In the genomic region with DNA sequence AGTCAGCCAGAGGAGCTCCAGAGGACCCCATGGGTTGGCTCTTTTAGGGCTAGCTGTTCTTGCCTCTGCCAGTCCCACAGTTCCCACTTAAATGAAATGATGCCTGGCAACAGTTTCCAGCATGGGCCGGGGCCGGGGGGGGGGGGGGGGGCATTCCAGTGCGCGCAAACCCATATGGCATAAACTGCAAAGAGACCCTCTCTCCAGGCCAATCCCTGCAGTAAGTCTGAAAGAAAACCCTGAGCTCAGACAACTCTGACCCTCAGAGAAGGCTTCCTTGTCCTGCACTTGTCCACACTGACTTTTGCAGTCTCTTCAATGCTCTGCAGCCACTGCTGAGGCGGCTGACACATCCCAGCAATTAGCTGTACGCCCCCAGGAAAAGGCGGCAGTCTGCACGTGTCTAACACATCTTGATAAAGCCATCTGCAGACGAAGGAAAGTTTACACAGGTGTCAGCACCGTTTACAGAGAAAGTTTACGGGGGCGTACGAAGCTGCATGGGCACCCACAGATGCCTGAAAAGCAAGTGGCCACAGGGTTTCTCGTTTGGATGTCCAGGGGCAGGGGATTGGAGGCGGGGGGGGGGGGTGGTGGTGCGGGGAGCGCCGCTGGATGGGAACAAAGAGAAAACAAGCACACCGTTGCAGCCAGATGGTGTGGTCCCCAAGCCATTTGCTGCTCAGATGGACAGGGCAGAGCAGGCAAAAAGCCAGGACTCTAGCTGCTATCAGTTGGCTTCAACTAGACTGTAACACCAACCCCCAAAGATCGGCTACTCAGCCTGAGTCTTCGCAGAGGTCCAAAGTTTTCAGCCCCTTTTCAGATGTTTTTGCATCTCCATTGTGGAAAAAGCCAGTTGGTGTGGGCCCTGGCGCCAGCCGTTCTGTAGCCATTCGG, we compare ENCODE assay signal across 10 mouse cellular contexts.
DNase-seq lines count a peak whose midpoint lies in the region; ATAC-seq lines count a peak whose summit lies in the region.
"Had no signal": no experiment of that assay in that cellular context is flagged by ENCODE, and none has a peak within 500 bp of the region (broad histone marks: within the 10 kb centered on the region; RNA-seq: fewer than 3 reads in every experiment).

No protein-coding gene starts in this region.

- H3K4me3 ChIP-seq in hindbrain, embryonic 16.5 days (ENCODE audit: low read length): no peak overlapping the region
- H3K4me3 ChIP-seq in hindbrain, embryonic 14.5 days (replicated peaks; ENCODE audit: low read length): no peak overlapping the region

- H3K27me3 ChIP-seq in hindbrain, embryonic 16.5 days (replicated peaks; ENCODE audit: control insufficient read depth, insufficient read depth, low read length): no peaks in the 10 kb centered on the region
- no peaks in the 10 kb centered on the region for H3K27me3 ChIP-seq in hindbrain, embryonic 14.5 days (ENCODE audit: control insufficient read depth, insufficient read depth, low read length)

- ATAC-seq in hindbrain, embryonic 16.5 days: 0 out of 2 replicates have a peak, but pooled peaks have one; percentile 45
- no peak for ATAC-seq in hindbrain, embryonic 14.5 days (ENCODE audit: low FRiP score)

- no peaks in the 10 kb centered on the region for H3K9me3 ChIP-seq in hindbrain, embryonic 16.5 days (ENCODE audit: control insufficient read depth, low read length)
- H3K9me3 ChIP-seq in hindbrain, embryonic 14.5 days (ENCODE audit: control insufficient read depth, low read length): no peaks in the 10 kb centered on the region

- DNase-seq in cerebellum, adult 11-12 months: peak; percentile 16
- DNase-seq in cerebellum, adult 11 months: no peak
- no peak for DNase-seq in hindbrain, embryonic 14.5 days (ENCODE audit: low spot score)
- DNase-seq in urinary bladder, adult 2 months (ENCODE audit: low spot score): peak; percentile 7
- DNase-seq in urinary bladder, adult 18-20 months (ENCODE audit: low spot score in 2 of 2): no peak
- DNase-seq in adrenal gland, adult 8-10 months: no peak
- no peak for DNase-seq in B cell, adult 2 months
- DNase-seq: adrenal gland, postnatal 36 days had no signal

- no peaks in the 10 kb centered on the region for H3K4me1 ChIP-seq in hindbrain, embryonic 16.5 days (ENCODE audit: control insufficient read depth, insufficient read depth, low read depth, low read length)
- H3K4me1 ChIP-seq in hindbrain, embryonic 14.5 days (replicated peaks; ENCODE audit: control insufficient read depth, insufficient read depth, low read length): no peaks in the 10 kb centered on the region

- H3K36me3 ChIP-seq in hindbrain, embryonic 16.5 days (ENCODE audit: control insufficient read depth, insufficient read depth, low read length): no peaks in the 10 kb centered on the region
- H3K36me3 ChIP-seq in hindbrain, embryonic 14.5 days (replicated peaks; ENCODE audit: control insufficient read depth, insufficient read depth): no peaks in the 10 kb centered on the region

- H3K4me2 ChIP-seq in hindbrain, embryonic 16.5 days (ENCODE audit: low read length): no peak overlapping the region
- no peak overlapping the region for H3K4me2 ChIP-seq in hindbrain, embryonic 14.5 days (replicated peaks)

- 64% methylated on average over 21 of the region's 24 CpGs for WGBS in hindbrain, embryonic 16.5 days
- WGBS in hindbrain, embryonic 14.5 days: 61% methylated on average over 24 of the region's 24 CpGs

- no peak overlapping the region for H3K9ac ChIP-seq in hindbrain, embryonic 16.5 days (ENCODE audit: low read depth, low read length)
- H3K9ac ChIP-seq in hindbrain, embryonic 14.5 days: no peak overlapping the region

- no peak overlapping the region for H3K27ac ChIP-seq in hindbrain, embryonic 16.5 days (ENCODE audit: low read depth, low read length)
- no peak overlapping the region for H3K27ac ChIP-seq in hindbrain, embryonic 14.5 days
- H3K27ac ChIP-seq: kidney, postnatal 0 days had no signal

Comparison
In these comparisons a context has a peak if more than half of its experiments do, and no peak if none do; other contexts are left out.
1. DNase-seq: peak in cerebellum, adult 11-12 months (single experiment) and urinary bladder, adult 2 months (single experiment); none in cerebellum, adult 11 months (single experiment), hindbrain, embryonic 14.5 days (single experiment), urinary bladder, adult 18-20 months (0 of 2), adrenal gland, adult 8-10 months (single experiment) and B cell, adult 2 months (0 of 2).